Mouse (Mus musculus) neural tube, embryonic 11.5 days (tissue): ENCODE measurements at regions not wholly inside any gene's neighbourhood (a gene's known extent, or its start where the extent isn't known, plus 50 kb on each side); places are given as distances from the start of the nearest gene placed in this dataset.

ENCODE experiments used
- ATAC-seq: fragments of 200-750 bp; cut with Nextera tagmentation; 2 replicates; pipeline ENCODE4 v1.8.0; 2017; ENCODE audit warnings: moderate number of reproducible peaks, mild to moderate bottlenecking, moderate TSS enrichment, moderate library complexity; ENCODE audit not compliant: insufficient read depth, low FRiP score, low TSS enrichment
- DNase-seq: peaks from one replicate; pipeline ENCODE4 v3.0.0-alpha.2; 2015; ENCODE audit warnings: low spot score
- H3K27ac ChIP-seq: fragments of 300-500 bp; sonication (generic); 2 replicates; pipeline ENCODE4 v1.5.1; 2014; ENCODE audit warnings: low read depth, mild to moderate bottlenecking, low read length
- H3K27me3 ChIP-seq: fragments of 300-500 bp; sonication (generic); 2 replicates; pipeline ENCODE4 v1.6.1; 2014; ENCODE audit warnings: mild to moderate bottlenecking, low read length, mixed read lengths; ENCODE audit not compliant: control insufficient read depth, insufficient read depth
- H3K36me3 ChIP-seq: fragments of 300-500 bp; sonication (generic); 2 replicates; pipeline ENCODE4 v1.6.1; 2014; ENCODE audit warnings: mild to moderate bottlenecking, low read length, moderate library complexity, mixed read lengths; ENCODE audit not compliant: control insufficient read depth, insufficient read depth
- H3K4me1 ChIP-seq: fragments of 300-500 bp; sonication (generic); 2 replicates; pipeline ENCODE4 v1.6.1; 2014; ENCODE audit warnings: low read length, mixed read lengths; ENCODE audit not compliant: control insufficient read depth, insufficient read depth
- H3K4me2 ChIP-seq: fragments of 300-500 bp; sonication (generic); 2 replicates; pipeline ENCODE4 v1.6.1; 2014; ENCODE audit warnings: low read depth, mild to moderate bottlenecking, moderate library complexity
- H3K4me3 ChIP-seq: fragments of 300-500 bp; sonication (generic); 2 replicates; pipeline ENCODE4 v1.5.1; 2014; ENCODE audit warnings: low read depth, low read length
- H3K9ac ChIP-seq: fragments of 300-500 bp; sonication (generic); 2 replicates; pipeline ENCODE4 v1.6.1; 2014; ENCODE audit warnings: mild to moderate bottlenecking, low read length
- H3K9me3 ChIP-seq: fragments of 300-500 bp; sonication (generic); 2 replicates; pipeline ENCODE4 v1.6.1; 2016; ENCODE audit warnings: low read length; ENCODE audit not compliant: control insufficient read depth
- WGBS: fragments of 180-500 bp; shearing (Covaris S2); extraction: QIAGEN DNeasy Blood & Tissue Kit; methylation state at CpG from one replicate; pipeline ENCODE4 v1.1.7; 2014; 5-methylcytosine and 5-hydroxymethylcytosine counted together

DNA sequence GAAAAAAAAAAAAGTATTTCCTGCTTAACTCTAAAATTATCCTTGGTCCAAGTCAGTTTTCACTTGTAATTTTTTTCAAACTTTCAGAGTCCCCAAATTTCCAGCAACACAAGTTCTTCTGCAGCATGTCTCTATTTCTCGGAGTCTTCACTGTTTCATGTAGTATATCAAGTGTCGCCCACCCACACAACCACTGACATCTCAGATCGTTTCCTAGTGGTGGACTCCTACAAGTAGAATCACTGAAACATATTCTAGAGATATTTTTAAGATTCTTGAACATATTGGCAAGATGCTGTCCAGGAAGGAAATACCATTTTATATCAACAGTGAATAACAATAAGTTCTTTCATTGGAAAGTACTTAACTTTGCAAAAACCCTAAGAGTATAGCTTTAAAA lies 89.1 kb upstream of the Robo2 start:
- DNase-seq (no peak), ATAC-seq (no peak)
- no peak overlapping the region for H3K9ac ChIP-seq
- 87% methylated on average over 3 of the region's 3 CpGs for WGBS
- no peaks in the 10 kb centered on the region for H3K9me3 ChIP-seq
- H3K4me2 ChIP-seq: no peak overlapping the region
- H3K27me3 ChIP-seq: no peaks in the 10 kb centered on the region
- H3K4me3 ChIP-seq: no peak overlapping the region
- H3K36me3 ChIP-seq: no peaks in the 10 kb centered on the region
- H3K27ac ChIP-seq: no peak overlapping the region
- H3K4me1 ChIP-seq: no peaks in the 10 kb centered on the region

DNA sequence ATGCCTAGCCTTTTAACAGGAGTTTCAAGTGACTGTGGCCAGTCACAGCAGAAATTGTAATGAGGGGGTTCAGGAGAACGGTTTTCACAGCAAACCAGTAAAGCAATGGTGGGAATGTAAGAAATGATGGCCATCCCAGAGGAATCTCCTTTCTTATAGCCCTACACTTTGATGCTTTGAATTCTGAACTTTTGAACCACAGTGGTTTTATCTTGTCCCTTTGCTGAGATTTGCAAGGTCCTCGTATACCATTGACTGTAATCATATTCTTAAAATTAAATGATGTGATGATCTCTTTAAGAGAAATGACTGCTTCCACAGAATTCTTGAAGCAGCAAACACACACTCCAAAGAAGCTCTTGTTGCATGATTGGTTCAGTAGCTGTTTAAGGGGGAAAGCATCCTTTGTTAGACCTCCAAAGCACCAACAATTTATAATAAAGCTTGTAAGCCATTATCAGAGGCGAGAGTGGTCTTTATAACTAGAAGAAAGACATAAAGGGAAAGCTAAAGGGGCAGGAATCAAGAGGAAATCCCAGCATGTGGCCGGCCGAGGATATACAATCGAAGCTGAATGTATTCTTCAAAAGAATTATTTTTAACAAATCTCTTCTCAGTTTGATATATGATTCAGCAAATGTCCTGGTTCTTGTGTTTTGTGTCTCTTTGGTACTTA lies 56.3 kb upstream of the Robo2 start:
- ATAC-seq (no peak), DNase-seq (no peak)
- H3K9me3 ChIP-seq: no peaks in the 10 kb centered on the region
- WGBS: 60% methylated on average over 6 of the region's 6 CpGs
- no peak overlapping the region for H3K4me3 ChIP-seq
- H3K4me2 ChIP-seq: no peak overlapping the region
- no peak overlapping the region for H3K27ac ChIP-seq
- H3K36me3 ChIP-seq: no peaks in the 10 kb centered on the region
- H3K9ac ChIP-seq: no peak overlapping the region
- no peaks in the 10 kb centered on the region for H3K27me3 ChIP-seq
- no peaks in the 10 kb centered on the region for H3K4me1 ChIP-seq

DNA sequence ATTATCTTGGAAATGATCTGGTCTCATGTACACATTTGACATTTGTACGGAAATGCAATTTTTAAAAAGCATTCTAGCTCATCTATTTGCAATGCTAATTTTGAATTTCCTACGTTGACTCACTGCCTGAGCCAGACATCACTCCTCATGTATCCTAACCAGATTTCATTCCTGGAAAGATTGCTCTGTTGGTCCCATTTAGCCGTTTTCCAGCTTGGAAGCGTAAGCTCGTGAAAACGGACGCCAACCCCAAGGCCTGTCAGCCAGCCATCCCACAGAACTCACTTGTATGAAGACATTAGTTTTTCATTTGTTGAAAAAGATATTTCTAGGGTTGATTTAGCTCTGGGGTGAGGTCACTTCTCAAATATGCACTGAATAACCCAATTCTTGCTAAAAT lies 55.5 kb upstream of the Robo2 start:
- no peak overlapping the region for H3K4me2 ChIP-seq
- H3K4me1 ChIP-seq: no peaks in the 10 kb centered on the region
- ATAC-seq (no peak), DNase-seq (no peak)
- H3K36me3 ChIP-seq: no peaks in the 10 kb centered on the region
- H3K9me3 ChIP-seq: no peaks in the 10 kb centered on the region
- H3K9ac ChIP-seq: no peak overlapping the region
- H3K27me3 ChIP-seq: no peaks in the 10 kb centered on the region
- H3K27ac ChIP-seq: no peak overlapping the region
- H3K4me3 ChIP-seq: no peak overlapping the region
- 88% methylated on average over 7 of the region's 7 CpGs for WGBS

DNA sequence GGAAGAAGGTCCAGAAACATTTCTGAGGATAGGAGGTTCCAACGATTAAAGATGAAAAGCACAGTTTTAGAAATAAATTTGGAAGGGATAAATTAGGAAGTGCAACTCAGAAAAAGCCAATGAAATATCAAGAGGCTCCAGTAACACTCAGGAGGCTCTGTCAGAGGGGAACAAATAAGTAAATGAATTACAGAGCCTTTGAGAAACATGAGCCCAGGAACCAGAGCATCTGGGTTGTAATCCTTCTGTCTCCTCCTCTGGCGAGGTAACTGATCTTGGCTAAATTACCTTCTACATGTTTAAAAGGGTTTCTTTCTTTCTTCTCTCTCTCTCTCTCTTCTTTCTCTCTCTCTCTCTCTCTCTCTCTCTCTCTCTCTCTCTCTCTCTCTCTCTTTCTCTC lies 53.2 kb upstream of the Robo2 start:
- ATAC-seq (no peak), DNase-seq (no peak)
- Histone ChIP-seq H3K36me3 (no peaks in the 10 kb centered on the region), H3K27me3 (no peaks in the 10 kb centered on the region), H3K4me1 (no peaks in the 10 kb centered on the region), H3K9ac (no peak overlapping the region), H3K9me3 (no peaks in the 10 kb centered on the region), H3K27ac (no peak overlapping the region), H3K4me3 (no peak overlapping the region), H3K4me2 (no peak overlapping the region)
- WGBS: 28% methylated on average over 2 of the region's 2 CpGs

DNA sequence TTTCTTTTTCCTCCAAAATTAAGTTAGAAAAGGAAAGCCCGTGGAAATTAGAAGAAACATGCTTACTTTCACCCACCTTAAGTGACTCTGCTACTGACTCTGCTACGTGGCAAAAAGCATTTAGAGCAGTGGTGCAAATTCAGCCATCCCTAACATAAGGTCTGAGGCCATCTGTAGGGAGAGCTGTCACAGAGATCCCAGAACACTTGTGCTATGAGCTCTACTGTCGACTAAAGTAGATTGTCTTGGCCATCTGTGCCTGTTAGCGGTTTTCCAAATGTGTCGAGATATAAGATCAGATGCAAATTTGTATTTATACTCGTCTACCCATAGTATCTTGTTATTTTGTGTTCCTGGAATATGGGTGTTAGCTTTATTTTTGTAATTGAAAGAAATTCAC lies 52.7 kb upstream of the Robo2 start:
- 44% methylated on average over 6 of the region's 6 CpGs for WGBS
- Histone ChIP-seq H3K4me3 (no peak overlapping the region), H3K9ac (no peak overlapping the region), H3K4me2 (no peak overlapping the region), H3K27me3 (no peaks in the 10 kb centered on the region), H3K4me1 (no peaks in the 10 kb centered on the region), H3K36me3 (no peaks in the 10 kb centered on the region), H3K9me3 (no peaks in the 10 kb centered on the region), H3K27ac (no peak overlapping the region)
- DNase-seq (no peak), ATAC-seq (no peak)

DNA sequence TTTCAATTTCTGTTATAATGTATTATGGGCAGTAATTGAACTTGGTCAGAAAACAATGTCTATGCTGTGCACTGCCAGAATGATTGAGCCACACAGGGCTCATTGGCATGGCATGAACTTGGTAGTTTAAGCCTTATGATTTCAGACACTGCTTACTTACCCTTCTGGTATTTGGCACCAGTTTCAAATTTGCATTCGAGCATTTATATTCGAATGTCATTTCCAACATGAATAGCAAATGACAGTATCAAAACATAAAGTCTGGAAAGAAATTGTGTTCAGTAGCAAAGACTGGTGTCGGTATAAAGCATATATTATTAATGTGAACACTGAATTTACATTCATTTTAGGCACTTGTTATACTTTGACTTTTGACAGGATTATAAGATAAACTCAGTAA lies 50.8 kb upstream of the Robo2 start:
- ATAC-seq (no peak), DNase-seq (no peak)

More for the DNA sequence above, 50.8 kb upstream of the Robo2 start:
- WGBS: 88% methylated on average over 3 of the region's 3 CpGs
- Histone ChIP-seq H3K4me1 (no peaks in the 10 kb centered on the region), H3K36me3 (no peaks in the 10 kb centered on the region), H3K27ac (no peak overlapping the region), H3K9me3 (no peaks in the 10 kb centered on the region), H3K27me3 (no peaks in the 10 kb centered on the region), H3K9ac (no peak overlapping the region), H3K4me2 (no peak overlapping the region), H3K4me3 (no peak overlapping the region)
